Mouse (Mus musculus) stomach, embryonic 14.5 days (tissue): ENCODE measurements around the gene Aifm1. TPM values are rescaled to one million over a fixed set of nuclear protein-coding genes. Genes with fewer than 3 reads are reported as not detected.

ENCODE experiments used
- ATAC-seq: fragments of 200-750 bp; cut with Nextera tagmentation; 2 replicates; pipeline ENCODE4 v1.8.0; 2017; ENCODE audit warnings: low read depth, moderate TSS enrichment; ENCODE audit not compliant: insufficient number of reproducible peaks, insufficient read depth, low FRiP score
- H3K27ac ChIP-seq: fragments of 300-500 bp; sonication (generic); 2 replicates; pipeline ENCODE4 v1.5.1; 2014; ENCODE audit warnings: mild to moderate bottlenecking, low read length, moderate library complexity, mixed read lengths
- H3K27me3 ChIP-seq: fragments of 300-500 bp; sonication (generic); 2 replicates; pipeline ENCODE4 v1.6.1; 2014; ENCODE audit warnings: low read length, control low read depth, mixed read lengths; ENCODE audit not compliant: control insufficient read depth, insufficient read depth
- H3K36me3 ChIP-seq: fragments of 300-500 bp; sonication (generic); 2 replicates; pipeline ENCODE4 v1.6.1; 2014; ENCODE audit warnings: mild to moderate bottlenecking, control low read depth, low read length, moderate library complexity, mixed read lengths; ENCODE audit not compliant: control insufficient read depth, insufficient read depth
- H3K4me1 ChIP-seq: fragments of 300-500 bp; sonication (generic); 2 replicates; pipeline ENCODE4 v1.6.1; 2014; ENCODE audit warnings: low read length, control low read depth, mixed read lengths; ENCODE audit not compliant: control insufficient read depth, insufficient read depth
- H3K4me2 ChIP-seq: fragments of 300-500 bp; sonication (generic); replicated peaks from 2 replicates; pipeline ENCODE4 v1.6.1; 2014; ENCODE audit warnings: low read depth, low read length, control low read depth
- H3K4me3 ChIP-seq: fragments of 300-500 bp; sonication (generic); 2 replicates; pipeline ENCODE4 v1.5.1; 2014; ENCODE audit warnings: low read depth, low read length, control low read depth
- H3K9ac ChIP-seq: fragments of 300-500 bp; sonication (generic); replicated peaks from 2 replicates; pipeline ENCODE4 v1.6.1; 2014; ENCODE audit warnings: low read depth, mild to moderate bottlenecking, control low read depth, low read length, moderate library complexity, mixed read lengths
- H3K9me3 ChIP-seq: fragments of 300-500 bp; sonication (generic); 2 replicates; pipeline ENCODE4 v1.6.1; 2016; ENCODE audit warnings: low read depth, low read length, control low read depth; ENCODE audit not compliant: control insufficient read depth
- WGBS: fragments of 180-500 bp; shearing (Covaris S2); extraction: QIAGEN DNeasy Blood & Tissue Kit; methylation state at CpG from one replicate; pipeline ENCODE4 v1.1.7; 2014; 5-methylcytosine and 5-hydroxymethylcytosine counted together
- polyA plus RNA-seq: library from polyadenylated mRNA; unstranded; fragments of >200 nt; fragmentation: Nextera tagmentation; extraction: Ambion mirVana; gene quantifications from 2 replicates; pipeline ENCODE4 v1.2.1, GENCODE M21; 2014

Gene Aifm1
- polyA plus RNA-seq, 1 experiment from 2014 or later = 61.9 TPM

DNA sequence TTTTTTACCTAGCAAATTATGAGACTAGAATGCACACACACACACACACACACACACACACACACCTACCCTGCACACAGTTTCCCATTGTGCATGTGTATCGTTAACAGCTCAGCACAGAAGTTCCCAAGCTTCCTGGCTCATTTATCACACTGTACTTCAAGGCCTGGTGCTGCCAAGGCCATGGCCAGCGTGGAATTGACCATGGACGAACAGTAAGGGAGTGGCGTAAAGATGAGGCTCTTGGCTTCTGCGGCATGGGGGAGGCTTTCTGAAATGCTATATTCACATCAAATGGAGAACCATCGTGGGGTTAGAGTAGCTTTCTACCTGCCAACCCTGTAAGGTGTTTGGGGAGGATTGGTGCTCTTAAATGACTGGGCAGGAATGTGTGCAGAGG is 48.9 kb downstream of the Aifm1 start:
- H3K27me3 ChIP-seq = no peaks in the 10 kb centered on the region
- H3K36me3 ChIP-seq = no peaks in the 10 kb centered on the region
- no peak overlapping the region for H3K9ac ChIP-seq
- no peak overlapping the region for H3K27ac ChIP-seq
- H3K4me3 ChIP-seq = no peak overlapping the region
- H3K4me1 ChIP-seq = no peaks in the 10 kb centered on the region
- 88% methylated on average over 6 of the region's 6 CpGs for WGBS
- ATAC-seq = no peak
- no peak overlapping the region for H3K4me2 ChIP-seq
- H3K9me3 ChIP-seq = no peaks in the 10 kb centered on the region

- no peak overlapping the region for H3K9ac ChIP-seq
- H3K4me1 ChIP-seq = no peaks in the 10 kb centered on the region
- H3K4me3 ChIP-seq = no peak overlapping the region
- H3K27ac ChIP-seq = no peak overlapping the region
- H3K36me3 ChIP-seq = no peaks in the 10 kb centered on the region
- ATAC-seq = no peak
- H3K27me3 ChIP-seq = no peaks in the 10 kb centered on the region
- H3K4me2 ChIP-seq = no peak overlapping the region
- no peaks in the 10 kb centered on the region for H3K9me3 ChIP-seq
- 90% methylated on average over 4 of the region's 4 CpGs for WGBS
Measured at GRCm38 (mm10) chrX:48463636-48464035, 49.7 kb downstream of the Aifm1 start.

- Histone ChIP-seq H3K4me3 (peak within 1 kb of the TSS; percentile 26), H3K4me2 (peak within 1 kb of the TSS; percentile 50), H3K9me3 (no peaks in the 10 kb centered on the region), H3K4me1 (no peaks in the 10 kb centered on the region), H3K36me3 (no peaks in the 10 kb centered on the region), H3K9ac (no peak within 1 kb of the TSS; the same call in 1 of the 2 replicates), H3K27me3 (no peaks in the 10 kb centered on the region), H3K27ac (no peak within 1 kb of the TSS)
- peak; percentile 83 for ATAC-seq
- WGBS = 20% methylated on average over 37 of the region's 38 CpGs
Measured at GRCm38 (mm10) chrX:48462754-48463507, 50.4 kb downstream of the Aifm1 start, which contains the start of gene Elf4. Gene Elf4 (minus strand): TSS chrX:48463132.

- no peak for ATAC-seq
- H3K4me3 ChIP-seq = peak overlapping the region; percentile 26
- H3K27me3 ChIP-seq = no peaks in the 10 kb centered on the region
- no peaks in the 10 kb centered on the region for H3K36me3 ChIP-seq
- H3K4me2 ChIP-seq = peak overlapping the region; percentile 50
- H3K9ac ChIP-seq = no peak overlapping the region
- H3K4me1 ChIP-seq = no peaks in the 10 kb centered on the region
- 30% methylated on average over 4 of the region's 4 CpGs for WGBS
- no peaks in the 10 kb centered on the region for H3K9me3 ChIP-seq
- no peak overlapping the region for H3K27ac ChIP-seq
Measured at GRCm38 (mm10) chrX:48462297-48462696, 51.1 kb downstream of the Aifm1 start.

DNA sequence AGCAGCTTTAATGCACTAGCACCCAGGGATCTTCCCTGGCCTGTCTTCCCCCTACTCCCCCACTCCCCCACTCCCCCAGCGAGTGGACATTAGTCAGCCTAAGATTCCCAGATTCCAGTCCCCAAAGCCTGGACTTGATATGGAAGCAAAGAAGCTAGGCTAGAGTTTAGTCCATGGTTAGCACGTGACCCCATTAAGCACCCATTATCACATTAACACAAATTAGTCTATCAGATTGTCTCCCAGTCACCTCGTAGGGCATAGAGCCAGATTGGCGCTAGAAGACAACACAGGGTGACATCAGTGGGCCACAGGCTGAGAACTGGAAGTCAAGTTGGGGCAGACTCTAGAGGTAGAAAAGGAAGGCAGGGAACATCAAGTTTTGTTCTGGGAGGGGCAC is 52.4 kb downstream of the Aifm1 start:
- Histone ChIP-seq H3K36me3 (no peaks in the 10 kb centered on the region), H3K9me3 (no peaks in the 10 kb centered on the region), H3K4me2 (no peak overlapping the region), H3K9ac (no peak overlapping the region), H3K4me1 (no peaks in the 10 kb centered on the region), H3K27me3 (no peaks in the 10 kb centered on the region), H3K27ac (no peak overlapping the region), H3K4me3 (no peak overlapping the region)
- no peak for ATAC-seq
- WGBS = 71% methylated on average over 4 of the region's 4 CpGs

- no peak overlapping the region for H3K4me2 ChIP-seq
- H3K27me3 ChIP-seq = no peaks in the 10 kb centered on the region
- no peak overlapping the region for H3K27ac ChIP-seq
- ATAC-seq = no peak
- no peak overlapping the region for H3K4me3 ChIP-seq
- no peak overlapping the region for H3K9ac ChIP-seq
- H3K36me3 ChIP-seq = no peaks in the 10 kb centered on the region
- H3K4me1 ChIP-seq = no peaks in the 10 kb centered on the region
- 74% methylated on average over 7 of the region's 7 CpGs for WGBS
- H3K9me3 ChIP-seq = no peaks in the 10 kb centered on the region
Measured at GRCm38 (mm10) chrX:48460496-48460895, 52.9 kb downstream of the Aifm1 start.

DNA sequence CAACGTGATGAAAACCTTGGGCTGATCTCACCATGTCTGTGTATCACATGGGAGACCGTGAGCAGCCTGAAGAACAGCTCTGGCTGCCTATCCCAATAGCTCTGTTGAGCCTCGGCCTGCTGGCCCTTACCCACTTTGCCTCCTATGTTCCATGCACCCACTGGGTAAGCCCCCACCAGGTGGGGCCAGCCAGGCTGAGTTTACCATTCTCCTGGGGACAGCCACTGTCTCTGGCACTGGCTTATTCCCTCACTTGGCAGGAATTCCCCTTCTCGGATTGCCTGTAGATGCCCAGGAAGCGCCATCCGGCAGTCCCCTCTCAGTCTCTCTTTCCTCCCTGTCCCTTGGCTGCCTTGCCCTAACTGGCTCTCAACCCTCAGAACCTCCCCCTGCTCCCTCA is 56.4 kb downstream of the Aifm1 start:
- Histone ChIP-seq H3K4me2 (no peak overlapping the region), H3K9me3 (no peaks in the 10 kb centered on the region), H3K36me3 (no peaks in the 10 kb centered on the region), H3K27me3 (no peaks in the 10 kb centered on the region), H3K4me3 (no peak overlapping the region), H3K9ac (no peak overlapping the region), H3K4me1 (no peaks in the 10 kb centered on the region; the same call in 1 of the 2 replicates), H3K27ac (no peak overlapping the region)
- ATAC-seq = no peak
- WGBS = 63% methylated on average over 6 of the region's 6 CpGs

GRCm38 (mm10) chrX:48455018-48455417 is 58.3 kb downstream of the Aifm1 start:
- ATAC-seq = no peak
- WGBS = 35% methylated on average over 9 of the region's 9 CpGs
- no peaks in the 10 kb centered on the region for H3K27me3 ChIP-seq
- peak overlapping the region; percentile 49 for H3K4me2 ChIP-seq
- H3K27ac ChIP-seq = no peak overlapping the region; the same call in 1 of the 2 replicates
- no peaks in the 10 kb centered on the region for H3K36me3 ChIP-seq
- H3K4me1 ChIP-seq = no peaks in the 10 kb centered on the region; the same call in 1 of the 2 replicates
- no peaks in the 10 kb centered on the region for H3K9me3 ChIP-seq
- H3K9ac ChIP-seq = no peak overlapping the region
- H3K4me3 ChIP-seq = no peak overlapping the region
